Mouse (Mus musculus): ENCODE data around the gene Arf6. TPM values are rescaled to one million over a fixed set of nuclear protein-coding genes. Genes with fewer than 3 reads are reported as not detected.
"Not testable (repeated sequence)": the region's sequence is repeated elsewhere in the genome, so short reads cannot be mapped to it uniquely, and the experiment has no call there.

The Arf6 gene
- polyA plus RNA-seq, 1 experiment from 2014 or later: 49.9 TPM

GRCm38 (mm10) chr12:69386281-69386732 lies 14.4 kb downstream of the Arf6 start:
- not testable (repeated sequence) for H3K4me3 ChIP-seq (ENCODE audit: control insufficient read depth in 1 of 2, insufficient read depth in 1 of 2, low read depth in 1 of 2, low read length in 2 of 2); H3K9me3 ChIP-seq (ENCODE audit: control insufficient read depth, low read length); H3K36me3 ChIP-seq (ENCODE audit: control insufficient read depth, insufficient read depth, low read length); ATAC-seq (ENCODE audit: insufficient number of reproducible peaks, insufficient read depth, low FRiP score, low read depth); H3K27ac ChIP-seq (replicated peaks in 1 of 2; ENCODE audit: control insufficient read depth in 1 of 2, insufficient read depth in 1 of 2, low read depth in 2 of 2, low read length in 2 of 2); H3K4me2 ChIP-seq (ENCODE audit: low read length); H3K9ac ChIP-seq (ENCODE audit: low read length); H3K27me3 ChIP-seq (ENCODE audit: control insufficient read depth, insufficient read depth, low read length); H3K4me1 ChIP-seq (ENCODE audit: control insufficient read depth in 2 of 2, insufficient read depth in 2 of 2, low read length in 2 of 2)
- 87% methylated on average over 10 of the region's 12 CpGs for WGBS

- no peak overlapping the region for H3K4me2 ChIP-seq (ENCODE audit: low read length)
- no peak overlapping the region for H3K4me3 ChIP-seq (ENCODE audit: control insufficient read depth in 1 of 2, insufficient read depth in 1 of 2, low read depth in 1 of 2, low read length in 2 of 2)
- H3K9ac ChIP-seq (ENCODE audit: low read length): no peak overlapping the region
- ATAC-seq (ENCODE audit: insufficient number of reproducible peaks, insufficient read depth, low FRiP score, low read depth): no peak
- no peak overlapping the region for H3K27ac ChIP-seq (replicated peaks in 1 of 2; ENCODE audit: control insufficient read depth in 1 of 2, insufficient read depth in 1 of 2, low read depth in 2 of 2, low read length in 2 of 2)
- no peaks in the 10 kb centered on the region for H3K27me3 ChIP-seq (ENCODE audit: control insufficient read depth, insufficient read depth, low read length)
- H3K9me3 ChIP-seq (ENCODE audit: control insufficient read depth, low read length): no peaks in the 10 kb centered on the region
- 90% methylated on average over 10 of the region's 10 CpGs for WGBS
- no peaks in the 10 kb centered on the region for H3K36me3 ChIP-seq (ENCODE audit: control insufficient read depth, insufficient read depth, low read length)
- H3K4me1 ChIP-seq (ENCODE audit: control insufficient read depth in 2 of 2, insufficient read depth in 2 of 2, low read length in 2 of 2): no peaks in the 10 kb centered on the region; a peak in 1 of 4 replicates
These were observed 16.4 kb downstream of the Arf6 start for GRCm38 (mm10) chr12:69388321-69388869.

- no peaks in the 10 kb centered on the region for H3K36me3 ChIP-seq (ENCODE audit: control insufficient read depth, insufficient read depth, low read length)
- H3K27ac ChIP-seq (replicated peaks in 1 of 2; ENCODE audit: control insufficient read depth in 1 of 2, insufficient read depth in 1 of 2, low read depth in 2 of 2, low read length in 2 of 2): no peak overlapping the region
- no peaks in the 10 kb centered on the region for H3K9me3 ChIP-seq (ENCODE audit: control insufficient read depth, low read length)
- no peaks in the 10 kb centered on the region for H3K27me3 ChIP-seq (ENCODE audit: control insufficient read depth, insufficient read depth, low read length)
- no peaks in the 10 kb centered on the region; a peak in 1 of 4 replicates for H3K4me1 ChIP-seq (ENCODE audit: control insufficient read depth in 2 of 2, insufficient read depth in 2 of 2, low read length in 2 of 2)
- no peak overlapping the region for H3K9ac ChIP-seq (ENCODE audit: low read length)
- ATAC-seq (ENCODE audit: insufficient number of reproducible peaks, insufficient read depth, low FRiP score, low read depth): no peak
- no peak overlapping the region for H3K4me3 ChIP-seq (ENCODE audit: control insufficient read depth in 1 of 2, insufficient read depth in 1 of 2, low read depth in 1 of 2, low read length in 2 of 2)
- H3K4me2 ChIP-seq (ENCODE audit: low read length): no peak overlapping the region
- 61% methylated on average over 7 of the region's 7 CpGs for WGBS
These were observed 17.5 kb downstream of the Arf6 start for GRCm38 (mm10) chr12:69389273-69389938.

- H3K4me1 ChIP-seq (ENCODE audit: control insufficient read depth in 2 of 2, insufficient read depth in 2 of 2, low read length in 2 of 2): no peaks in the 10 kb centered on the region; a peak in 1 of 4 replicates
- no peaks in the 10 kb centered on the region for H3K9me3 ChIP-seq (ENCODE audit: control insufficient read depth, low read length)
- no peak for ATAC-seq (ENCODE audit: insufficient number of reproducible peaks, insufficient read depth, low FRiP score, low read depth)
- H3K27ac ChIP-seq (replicated peaks in 1 of 2; ENCODE audit: control insufficient read depth in 1 of 2, insufficient read depth in 1 of 2, low read depth in 2 of 2, low read length in 2 of 2): no peak overlapping the region
- H3K4me3 ChIP-seq (ENCODE audit: control insufficient read depth in 1 of 2, insufficient read depth in 1 of 2, low read depth in 1 of 2, low read length in 2 of 2): no peak overlapping the region
- 70% methylated on average over 7 of the region's 7 CpGs for WGBS
- no peaks in the 10 kb centered on the region for H3K36me3 ChIP-seq (ENCODE audit: control insufficient read depth, insufficient read depth, low read length)
- no peaks in the 10 kb centered on the region for H3K27me3 ChIP-seq (ENCODE audit: control insufficient read depth, insufficient read depth, low read length)
- H3K4me2 ChIP-seq (ENCODE audit: low read length): no peak overlapping the region
- H3K9ac ChIP-seq (ENCODE audit: low read length): no peak overlapping the region
These were observed 18.2 kb downstream of the Arf6 start for GRCm38 (mm10) chr12:69390000-69390698.

- Histone ChIP-seq H3K36me3 (ENCODE audit: control insufficient read depth, insufficient read depth, low read length) (no peaks in the 10 kb centered on the region), H3K4me2 (ENCODE audit: low read length) (no peak overlapping the region), H3K9me3 (ENCODE audit: control insufficient read depth, low read length) (no peaks in the 10 kb centered on the region), H3K4me1 (ENCODE audit: control insufficient read depth in 2 of 2, insufficient read depth in 2 of 2, low read length in 2 of 2) (no peaks in the 10 kb centered on the region; a peak in 1 of 4 replicates), H3K27me3 (ENCODE audit: control insufficient read depth, insufficient read depth, low read length) (no peaks in the 10 kb centered on the region), H3K9ac (ENCODE audit: low read length) (no peak overlapping the region), H3K27ac (replicated peaks in 1 of 2; ENCODE audit: control insufficient read depth in 1 of 2, insufficient read depth in 1 of 2, low read depth in 2 of 2, low read length in 2 of 2) (no peak overlapping the region), H3K4me3 (ENCODE audit: control insufficient read depth in 1 of 2, insufficient read depth in 1 of 2, low read depth in 1 of 2, low read length in 2 of 2) (no peak overlapping the region)
- ATAC-seq (ENCODE audit: insufficient number of reproducible peaks, insufficient read depth, low FRiP score, low read depth): no peak
- 81% methylated on average over 10 of the region's 10 CpGs for WGBS
These were observed 21.1 kb downstream of the Arf6 start for GRCm38 (mm10) chr12:69393076-69393475.

- Histone ChIP-seq H3K4me2 (ENCODE audit: low read length) (no peak overlapping the region), H3K27ac (replicated peaks in 1 of 2; ENCODE audit: control insufficient read depth in 1 of 2, insufficient read depth in 1 of 2, low read depth in 2 of 2, low read length in 2 of 2) (no peak overlapping the region), H3K36me3 (ENCODE audit: control insufficient read depth, insufficient read depth, low read length) (no peaks in the 10 kb centered on the region), H3K4me3 (ENCODE audit: control insufficient read depth in 1 of 2, insufficient read depth in 1 of 2, low read depth in 1 of 2, low read length in 2 of 2) (no peak overlapping the region), H3K27me3 (ENCODE audit: control insufficient read depth, insufficient read depth, low read length) (no peaks in the 10 kb centered on the region), H3K9ac (ENCODE audit: low read length) (no peak overlapping the region), H3K4me1 (ENCODE audit: control insufficient read depth in 2 of 2, insufficient read depth in 2 of 2, low read length in 2 of 2) (no peaks in the 10 kb centered on the region; a peak in 1 of 4 replicates), H3K9me3 (ENCODE audit: control insufficient read depth, low read length) (no peaks in the 10 kb centered on the region)
- 78% methylated on average over 6 of the region's 6 CpGs for WGBS
- no peak for ATAC-seq (ENCODE audit: insufficient number of reproducible peaks, insufficient read depth, low FRiP score, low read depth)
These were observed 22.5 kb downstream of the Arf6 start for GRCm38 (mm10) chr12:69394456-69394855.

- 71% methylated on average over 4 of the region's 4 CpGs for WGBS
- Histone ChIP-seq H3K4me2 (ENCODE audit: low read length) (no peak overlapping the region), H3K27ac (replicated peaks in 1 of 2; ENCODE audit: control insufficient read depth in 1 of 2, insufficient read depth in 1 of 2, low read depth in 2 of 2, low read length in 2 of 2) (no peak overlapping the region), H3K9ac (ENCODE audit: low read length) (no peak overlapping the region), H3K9me3 (ENCODE audit: control insufficient read depth, low read length) (no peaks in the 10 kb centered on the region), H3K4me1 (ENCODE audit: control insufficient read depth in 2 of 2, insufficient read depth in 2 of 2, low read length in 2 of 2) (peaks cover 4% of the 10 kb centered on the region in 2 experiments; a peak in 2 of 4 replicates), H3K27me3 (ENCODE audit: control insufficient read depth, insufficient read depth, low read length) (no peaks in the 10 kb centered on the region), H3K36me3 (ENCODE audit: control insufficient read depth, insufficient read depth, low read length) (no peaks in the 10 kb centered on the region), H3K4me3 (ENCODE audit: control insufficient read depth in 1 of 2, insufficient read depth in 1 of 2, low read depth in 1 of 2, low read length in 2 of 2) (no peak overlapping the region)
- no peak for ATAC-seq (ENCODE audit: insufficient number of reproducible peaks, insufficient read depth, low FRiP score, low read depth)
These were observed 28.4 kb downstream of the Arf6 start for GRCm38 (mm10) chr12:69400367-69400766.

Measured in heart, embryonic 14.5 days (tissue).